Mouse (Mus musculus) embryonic facial prominence, embryonic 10.5 days (tissue): ENCODE measurements around the gene Mutyh. TPM values are rescaled to one million over a fixed set of nuclear protein-coding genes. Genes with fewer than 3 reads are reported as not detected.

Experiments used
- DNase-seq: peaks from one replicate; pipeline ENCODE4 v3.0.0-alpha.2; 2017; ENCODE audit warnings: low spot score
- H3K27ac ChIP-seq: fragments of 300-500 bp; sonication (generic); replicated peaks from 2 replicates; pipeline ENCODE4 v1.5.1; 2016; ENCODE audit warnings: mild to moderate bottlenecking
- H3K27me3 ChIP-seq: fragments of 300-500 bp; sonication (generic); replicated peaks from 2 replicates; pipeline ENCODE4 v1.6.1; 2016; ENCODE audit warnings: low read depth, mild to moderate bottlenecking; ENCODE audit not compliant: poor library complexity, severe bottlenecking
- H3K36me3 ChIP-seq: fragments of 300-500 bp; sonication (generic); replicated peaks from 2 replicates; pipeline ENCODE4 v1.6.1; 2016; ENCODE audit warnings: mild to moderate bottlenecking, moderate library complexity
- H3K4me1 ChIP-seq: fragments of 300-500 bp; sonication (generic); 2 replicates; pipeline ENCODE4 v1.6.1; 2016
- H3K4me3 ChIP-seq: fragments of 300-500 bp; sonication (generic); 2 replicates; pipeline ENCODE4 v1.5.1; 2016; ENCODE audit warnings: mild to moderate bottlenecking, moderate library complexity
- H3K9me3 ChIP-seq: fragments of 300-500 bp; sonication (generic); 2 replicates; pipeline ENCODE4 v1.6.1; 2016; ENCODE audit warnings: mild to moderate bottlenecking
- WGBS: fragments of 180-500 bp; shearing (Covaris S2); methylation state at CpG from one replicate; pipeline ENCODE4 v1.1.7; 2016; 5-methylcytosine and 5-hydroxymethylcytosine counted together
- polyA plus RNA-seq: library from polyadenylated mRNA; unstranded; fragments of >200 nt; fragmentation: Nextera tagmentation; extraction: Ambion mirVana; gene quantifications from 2 replicates; pipeline ENCODE4 v1.2.1, GENCODE M21; 2016

The Mutyh gene
- polyA plus RNA-seq, 1 experiment from 2014 or later: 27.4 TPM

DNA sequence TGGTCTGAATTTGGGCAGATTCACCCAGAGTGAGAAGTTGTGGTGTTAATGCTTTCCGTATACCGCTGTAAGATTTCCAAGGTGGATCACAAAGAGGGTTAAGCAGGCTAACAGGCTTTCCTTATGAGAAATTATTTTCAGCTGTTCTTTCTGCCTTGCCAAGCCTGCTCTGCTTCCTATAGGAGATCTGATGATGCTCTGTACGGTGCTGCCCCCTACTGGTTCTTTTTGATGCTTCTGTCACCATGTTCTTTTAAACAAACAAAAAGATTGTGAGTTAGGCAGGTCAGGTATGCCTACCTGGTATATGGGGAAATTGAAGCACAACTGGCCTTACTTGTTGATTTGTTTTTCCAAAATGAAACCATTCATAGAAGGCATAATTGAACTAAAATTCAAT lies 18.6 kb upstream of the Mutyh start:
- Histone ChIP-seq H3K9me3 (0 out of 2 replicates have a peak, but pooled peaks cover 3% of the 10 kb centered on the region), H3K4me3 (no peak overlapping the region), H3K27ac (no peak overlapping the region), H3K36me3 (peaks cover 4% of the 10 kb centered on the region; the same call in 1 of the 2 replicates), H3K4me1 (peaks cover 8% of the 10 kb centered on the region; the same call in 1 of the 2 replicates), H3K27me3 (no peaks in the 10 kb centered on the region)
- 4% methylated on average over 3 of the region's 3 CpGs for WGBS
- DNase-seq: peak; percentile 80

DNA sequence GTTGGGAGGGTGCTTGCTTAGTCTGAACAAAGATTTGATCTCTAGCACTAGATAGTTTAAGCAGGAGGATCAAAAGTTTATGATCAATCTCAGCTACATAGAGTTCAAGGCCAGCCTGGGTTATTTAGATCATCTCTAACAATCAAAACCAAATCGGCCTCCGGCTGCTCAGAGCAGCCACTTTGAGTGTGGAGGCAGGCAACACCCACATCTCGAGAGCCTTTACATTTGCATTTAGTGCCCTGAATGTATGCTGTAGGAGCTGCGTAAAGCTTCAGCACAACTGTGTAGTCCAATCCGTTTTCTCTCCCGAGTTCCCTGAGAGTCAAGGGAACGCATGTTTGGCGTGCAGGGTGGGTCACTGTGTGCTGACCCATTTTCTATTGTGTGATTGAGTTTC lies 15.1 kb upstream of the Mutyh start:
- no peak for DNase-seq
- Histone ChIP-seq H3K4me3 (no peak overlapping the region), H3K27me3 (no peaks in the 10 kb centered on the region), H3K36me3 (peaks cover 4% of the 10 kb centered on the region; the same call in 1 of the 2 replicates), H3K27ac (no peak overlapping the region), H3K9me3 (no peaks in the 10 kb centered on the region), H3K4me1 (peaks cover 8% of the 10 kb centered on the region; the same call in 1 of the 2 replicates)
- 94% methylated on average over 8 of the region's 8 CpGs for WGBS

DNA sequence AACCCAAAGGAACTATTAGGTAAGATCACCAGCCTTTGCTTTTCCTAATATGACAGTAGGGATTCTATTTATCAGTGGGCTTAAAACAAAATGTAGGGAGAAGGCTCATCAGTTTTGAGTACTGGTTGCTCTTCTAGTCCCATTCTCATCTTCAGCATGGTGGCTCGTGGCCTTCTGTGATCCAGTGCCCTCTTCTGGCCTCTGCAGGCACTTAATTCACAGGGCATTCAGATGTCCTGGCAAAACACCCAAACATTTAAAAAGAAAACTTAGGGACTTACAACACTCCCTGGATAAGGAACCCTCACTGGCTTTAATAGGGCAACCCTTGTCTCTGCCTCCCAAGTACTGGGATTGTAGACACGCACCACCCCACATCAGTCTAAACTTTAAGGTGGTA lies 13.2 kb upstream of the Mutyh start:
- no peak for DNase-seq
- Histone ChIP-seq H3K27me3 (no peaks in the 10 kb centered on the region), H3K9me3 (no peaks in the 10 kb centered on the region), H3K27ac (no peak overlapping the region), H3K4me1 (no peaks in the 10 kb centered on the region), H3K36me3 (peaks cover 4% of the 10 kb centered on the region; the same call in 1 of the 2 replicates), H3K4me3 (no peak overlapping the region)
- WGBS: 77% methylated on average over 2 of the region's 2 CpGs

DNA sequence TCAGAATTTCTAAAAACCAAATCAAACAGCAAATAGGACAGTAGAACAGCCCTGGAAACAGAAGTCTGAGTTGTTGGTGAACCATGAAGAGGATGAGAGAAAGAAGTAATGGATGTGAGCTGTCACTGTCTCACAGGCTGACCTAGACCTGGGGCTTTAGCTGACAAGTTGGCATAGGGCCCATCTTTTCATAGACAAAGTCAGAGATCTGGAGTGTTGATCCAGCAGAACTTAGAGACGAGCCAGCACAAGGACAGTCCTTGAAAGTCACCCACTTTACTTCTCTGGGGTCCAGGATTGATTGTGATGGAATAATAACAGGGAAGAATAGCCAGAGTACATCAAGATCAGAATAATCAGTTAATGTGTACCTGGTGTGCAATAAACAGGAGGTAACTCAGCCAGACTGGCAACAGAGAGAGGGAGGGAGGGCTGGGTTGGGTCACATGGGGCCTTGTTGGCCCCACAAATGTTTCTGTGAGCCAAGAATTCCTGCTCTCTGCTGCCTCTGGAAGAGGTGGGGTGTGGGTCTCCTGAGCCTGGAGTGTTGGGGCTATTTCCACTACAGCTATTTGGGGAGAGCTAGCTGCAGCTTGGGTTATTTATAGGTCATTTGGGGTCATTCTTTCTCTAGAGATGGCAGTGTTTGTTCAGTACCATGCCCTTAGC lies 10.9 kb upstream of the Mutyh start:
- H3K27ac ChIP-seq: no peak overlapping the region
- WGBS: 82% methylated on average over 1 of the region's 1 CpGs
- H3K27me3 ChIP-seq: no peaks in the 10 kb centered on the region
- peaks cover 10% of the 10 kb centered on the region for H3K36me3 ChIP-seq
- no peaks in the 10 kb centered on the region for H3K4me1 ChIP-seq
- no peak for DNase-seq
- no peaks in the 10 kb centered on the region for H3K9me3 ChIP-seq
- no peak overlapping the region for H3K4me3 ChIP-seq

DNA sequence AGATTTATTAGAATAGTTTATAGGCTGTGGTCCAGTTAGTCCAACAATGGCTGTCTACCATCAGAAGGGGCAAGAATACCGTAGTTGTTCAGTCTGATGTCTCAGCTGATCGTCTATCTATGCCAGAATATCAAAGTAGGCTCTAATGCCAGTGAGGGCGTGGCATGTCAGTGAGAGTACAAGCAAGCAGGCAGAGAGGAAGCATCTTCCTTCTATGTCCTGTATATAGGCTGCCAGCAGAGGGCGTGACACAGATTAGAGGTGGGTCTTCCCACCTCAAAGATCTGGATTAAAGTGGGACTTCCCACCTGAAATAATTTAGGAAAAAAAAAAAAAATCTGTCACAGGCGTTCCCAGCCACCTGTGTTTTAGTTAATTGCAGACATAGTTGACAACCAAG lies 7.6 kb upstream of the Mutyh start:
- Histone ChIP-seq H3K9me3 (no peaks in the 10 kb centered on the region), H3K27me3 (no peaks in the 10 kb centered on the region), H3K27ac (no peak overlapping the region), H3K4me1 (no peaks in the 10 kb centered on the region), H3K4me3 (no peak overlapping the region), H3K36me3 (peaks cover 39% of the 10 kb centered on the region)
- peak; percentile 26 for DNase-seq
- WGBS: 43% methylated on average over 5 of the region's 5 CpGs

DNA sequence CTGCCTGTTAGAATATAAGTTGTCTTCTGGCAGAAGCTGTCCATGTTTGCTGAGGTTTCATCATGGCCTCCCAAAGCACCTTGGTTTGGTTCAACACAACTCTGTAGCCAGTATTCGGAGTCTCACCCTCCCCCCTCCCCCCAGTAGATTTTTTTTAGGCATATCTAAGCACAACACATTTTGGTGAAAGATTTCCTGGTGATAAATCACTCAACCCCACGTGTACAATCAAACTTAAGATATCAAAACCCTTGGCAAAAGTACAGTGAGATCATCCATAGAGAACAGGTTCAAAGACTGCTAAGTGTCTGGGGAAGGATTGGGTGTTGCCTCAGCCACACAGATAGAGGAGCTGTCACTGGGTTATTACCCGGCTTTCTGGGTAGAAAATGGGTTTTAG lies 3.5 kb downstream of the Mutyh start:
- no peak overlapping the region for H3K4me3 ChIP-seq
- WGBS: 86% methylated on average over 3 of the region's 3 CpGs
- peaks cover 15% of the 10 kb centered on the region for H3K4me1 ChIP-seq
- H3K9me3 ChIP-seq: no peaks in the 10 kb centered on the region
- H3K27me3 ChIP-seq: no peaks in the 10 kb centered on the region
- no peak overlapping the region for H3K27ac ChIP-seq
- DNase-seq: no peak
- peaks cover 38% of the 10 kb centered on the region for H3K36me3 ChIP-seq

DNA sequence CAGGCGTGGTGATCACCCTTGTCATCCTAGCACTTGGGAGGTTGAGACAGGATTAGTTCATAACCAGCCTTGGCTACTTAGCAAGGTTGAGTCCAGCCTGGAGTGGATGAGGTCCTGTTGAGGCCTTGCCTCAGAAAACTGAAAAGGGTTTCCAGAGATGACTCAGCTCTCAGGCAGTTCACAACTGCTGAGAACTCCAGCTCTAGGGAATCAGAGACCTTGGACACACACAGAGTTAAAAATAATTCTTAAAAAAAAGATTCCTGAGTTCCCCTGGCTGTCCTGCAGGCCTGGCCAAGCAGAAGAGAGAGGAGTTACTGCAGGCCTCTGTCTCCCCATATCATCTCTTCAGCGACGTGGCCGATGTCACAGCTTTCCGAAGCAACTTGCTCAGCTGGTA lies 7.8 kb downstream of the Mutyh start:
- Histone ChIP-seq H3K36me3 (peaks cover 70% of the 10 kb centered on the region), H3K4me1 (peaks cover 2% of the 10 kb centered on the region), H3K27me3 (peaks cover 17% of the 10 kb centered on the region), H3K4me3 (no peak overlapping the region), H3K9me3 (no peaks in the 10 kb centered on the region), H3K27ac (no peak overlapping the region)
- WGBS: 91% methylated on average over 5 of the region's 5 CpGs
- no peak for DNase-seq

DNA sequence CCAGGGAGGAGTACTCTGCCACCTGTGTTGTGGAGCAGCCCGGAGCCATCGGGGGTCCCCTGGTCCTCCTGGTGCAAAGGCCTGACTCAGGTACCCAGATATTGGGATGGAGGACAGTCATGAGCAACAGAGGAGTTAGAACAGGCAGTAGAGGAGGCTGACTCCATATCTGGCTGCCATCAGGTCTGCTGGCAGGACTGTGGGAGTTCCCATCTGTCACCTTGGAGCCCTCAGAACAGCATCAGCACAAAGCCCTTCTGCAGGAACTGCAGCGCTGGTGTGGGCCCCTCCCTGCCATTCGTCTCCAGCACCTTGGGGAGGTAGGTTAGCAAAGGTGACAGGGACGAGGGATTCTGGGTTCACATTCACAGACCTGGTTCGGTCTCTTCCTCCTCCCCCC lies 10.0 kb downstream of the Mutyh start:
- DNase-seq: no peak
- Histone ChIP-seq H3K27ac (no peak overlapping the region), H3K27me3 (peaks cover 33% of the 10 kb centered on the region), H3K4me3 (no peak overlapping the region), H3K36me3 (peaks cover 59% of the 10 kb centered on the region), H3K4me1 (peaks cover 14% of the 10 kb centered on the region), H3K9me3 (no peaks in the 10 kb centered on the region)
- WGBS: 90% methylated on average over 6 of the region's 6 CpGs

DNA sequence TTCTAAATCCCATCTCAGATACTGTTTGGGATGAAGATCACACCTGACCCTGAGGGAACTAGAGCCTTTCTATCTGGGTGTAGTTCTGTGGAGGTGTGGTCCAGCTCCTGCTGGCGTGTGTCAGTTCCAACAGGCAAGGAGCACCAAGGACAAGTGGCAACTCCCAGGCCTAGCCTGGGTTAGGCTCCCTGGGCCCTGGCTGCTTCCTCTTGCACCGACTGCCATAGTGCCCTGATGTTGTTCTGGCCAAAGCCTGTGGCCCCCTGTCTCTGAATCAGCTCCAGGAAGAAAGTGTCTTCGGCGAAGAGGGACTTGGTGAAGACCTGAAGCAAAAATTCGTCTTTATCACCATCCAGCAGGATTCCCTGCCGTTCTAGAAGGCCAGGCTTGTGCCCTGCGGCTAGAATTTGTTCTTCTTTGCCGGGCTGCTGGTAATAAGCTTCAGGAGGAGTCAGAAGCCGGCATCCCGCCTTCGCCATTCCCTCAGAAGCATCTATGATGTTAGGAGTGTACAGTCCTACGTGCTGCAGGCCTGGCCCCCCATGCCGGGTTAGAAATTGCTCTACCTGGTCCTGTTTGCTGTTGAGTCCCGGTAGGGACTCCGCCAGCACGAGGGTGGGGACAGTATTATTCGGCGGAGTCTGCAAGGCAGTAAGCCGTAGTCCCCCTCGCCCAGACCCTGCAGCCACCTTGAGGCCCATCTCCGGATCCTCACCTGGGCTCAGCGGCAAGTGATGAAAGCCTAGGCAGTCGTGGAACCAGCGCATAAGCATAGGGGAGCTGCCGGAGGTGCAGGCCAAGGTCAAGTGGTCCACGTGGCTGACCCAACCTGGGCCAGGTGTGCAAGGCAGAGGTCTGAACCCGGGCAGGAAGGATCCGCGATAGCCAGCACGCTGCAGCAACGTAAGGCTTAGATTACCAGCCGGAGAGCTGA lies 12.7 kb downstream of the Mutyh start:
- peaks cover 41% of the 10 kb centered on the region for H3K36me3 ChIP-seq
- no peaks in the 10 kb centered on the region for H3K9me3 ChIP-seq
- peaks cover 26% of the 10 kb centered on the region for H3K4me1 ChIP-seq
- H3K27me3 ChIP-seq: peaks cover 33% of the 10 kb centered on the region
- 17% methylated on average over 32 of the region's 32 CpGs for WGBS
- peak overlapping the region; percentile 58 for H3K4me3 ChIP-seq
- DNase-seq: peak; percentile 16
- H3K27ac ChIP-seq: peak overlapping the region; percentile 74; the same call in 1 of the 2 replicates

DNA sequence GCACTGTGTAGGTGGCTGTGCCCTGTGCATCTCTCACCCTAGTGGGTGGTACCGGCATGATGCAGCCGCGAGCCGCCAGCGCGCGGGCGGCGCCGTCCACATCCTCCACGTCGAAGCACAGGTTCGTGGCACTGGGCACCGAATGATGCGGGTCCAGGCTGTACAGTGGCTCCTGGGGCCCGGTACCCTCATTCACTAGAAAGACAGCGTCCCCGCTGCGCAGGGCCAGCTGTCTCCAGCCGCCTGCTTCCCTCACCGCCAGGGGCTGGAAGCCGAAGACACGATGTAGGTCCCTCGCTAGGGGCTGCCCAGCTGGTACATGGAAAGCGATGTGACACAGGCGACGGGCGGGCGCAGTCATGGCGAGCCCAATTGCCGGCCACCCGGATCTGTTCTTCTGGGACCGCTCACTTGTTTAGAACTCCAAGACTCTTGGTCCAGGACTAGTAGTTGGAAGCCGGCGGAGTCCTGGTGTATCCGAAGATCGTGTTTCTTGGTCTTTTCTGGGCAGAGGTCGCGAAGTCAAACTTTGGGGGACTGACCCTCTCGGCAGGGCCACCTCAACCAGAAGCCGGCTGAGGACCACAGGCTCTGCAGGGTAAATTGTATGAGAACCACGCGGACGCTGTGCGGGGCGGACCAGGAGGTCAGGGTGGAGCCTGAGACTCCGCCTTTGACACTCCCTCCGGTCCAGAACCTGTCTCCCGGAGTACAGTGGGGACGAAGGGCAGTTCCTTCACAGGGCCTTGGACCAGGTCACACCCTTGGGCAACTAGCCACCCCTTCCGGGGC lies 13.6 kb downstream of the Mutyh start:
- peak; percentile 79 for DNase-seq
- WGBS: under 1% methylated on average over 51 of the region's 51 CpGs
- Histone ChIP-seq H3K4me1 (peaks cover 28% of the 10 kb centered on the region), H3K9me3 (no peaks in the 10 kb centered on the region), H3K27me3 (peaks cover 33% of the 10 kb centered on the region), H3K36me3 (peaks cover 34% of the 10 kb centered on the region), H3K27ac (peak overlapping the region; percentile 74), H3K4me3 (peak overlapping the region; percentile 58)

DNA sequence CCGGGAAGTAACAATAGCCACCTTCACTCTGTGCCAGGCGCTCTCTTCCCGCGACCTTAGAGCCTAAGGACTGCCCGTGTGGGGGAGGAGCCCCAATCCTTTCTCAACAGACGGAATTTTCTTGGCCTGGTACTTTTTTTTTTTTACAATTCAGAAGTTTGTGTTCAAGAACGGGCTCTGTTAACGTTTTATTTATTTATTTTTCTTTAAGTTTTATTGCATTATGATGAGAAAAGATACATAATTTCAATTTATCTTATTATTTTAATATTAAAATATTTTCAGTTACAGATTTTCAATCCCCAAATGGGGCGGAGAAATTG lies 14.1 kb downstream of the Mutyh start, which contains the start of gene Hpdl:
TSS of gene Hpdl (minus strand) at position 14 of the 323 bp plus-strand sequence.
- H3K27me3 ChIP-seq: peaks cover 33% of the 10 kb centered on the region
- WGBS: 13% methylated on average over 9 of the region's 9 CpGs
- peak within 1 kb of the TSS; percentile 74 for H3K27ac ChIP-seq
- peak within 1 kb of the TSS; percentile 58 for H3K4me3 ChIP-seq
- H3K36me3 ChIP-seq: peaks cover 28% of the 10 kb centered on the region
- no peaks in the 10 kb centered on the region for H3K9me3 ChIP-seq
- peaks cover 28% of the 10 kb centered on the region for H3K4me1 ChIP-seq
- no peak for DNase-seq

DNA sequence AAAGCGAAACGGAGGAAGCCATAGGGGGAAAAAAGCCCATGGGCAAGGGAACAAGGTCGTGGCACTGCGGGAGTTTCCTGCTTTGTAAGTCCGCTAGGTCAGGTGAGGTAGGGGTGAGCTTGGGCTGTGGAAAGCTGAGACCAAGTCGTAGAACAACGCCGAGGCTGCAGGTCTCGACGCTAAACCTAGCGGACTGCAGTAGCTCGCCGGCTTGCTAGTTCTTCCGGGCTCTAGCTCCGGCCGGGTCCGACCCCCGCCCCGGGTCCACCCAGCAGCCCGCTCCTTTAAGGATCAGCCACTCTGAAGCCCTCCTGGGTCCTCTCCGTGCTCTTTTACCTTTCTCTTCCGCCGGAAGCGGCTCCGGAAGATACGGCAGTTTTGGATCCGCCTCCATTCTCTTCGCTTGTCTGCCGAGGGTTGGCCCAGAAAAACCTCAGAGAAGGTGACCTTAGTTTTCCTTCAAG lies 17.1 kb downstream of the Mutyh start:
- Histone ChIP-seq H3K4me3 (peak overlapping the region; percentile 66), H3K9me3 (no peaks in the 10 kb centered on the region), H3K4me1 (peaks cover 31% of the 10 kb centered on the region), H3K36me3 (no peaks in the 10 kb centered on the region), H3K27me3 (peaks cover 23% of the 10 kb centered on the region), H3K27ac (peak overlapping the region; percentile 89)
- peak; percentile 77 for DNase-seq
- 1% methylated on average over 29 of the region's 29 CpGs for WGBS
